Mouse (Mus musculus) bone marrow macrophage, adult 2 months (primary cell): ENCODE measurements at regions not wholly inside any gene's neighbourhood (a gene's known extent, or its start where the extent isn't known, plus 50 kb on each side); places are given as distances from the start of the nearest gene placed in this dataset.

ENCODE experiments used
- H3K27ac ChIP-seq: 2 replicates; pipeline ENCODE4 v1.5.1; 2012; ENCODE audit warnings: low read depth, low read length; ENCODE audit not compliant: insufficient read depth
- H3K4me1 ChIP-seq: 2 replicates; pipeline ENCODE4 v1.6.1; 2012; ENCODE audit warnings: low read length; ENCODE audit not compliant: control insufficient read depth, insufficient read depth
- H3K4me3 ChIP-seq: 2 replicates; pipeline ENCODE4 v1.5.1; 2012; ENCODE audit warnings: mild to moderate bottlenecking, low read length, moderate library complexity; ENCODE audit not compliant: insufficient read depth
- CTCF ChIP-seq: IDR thresholded peaks from 2 replicates; pipeline ENCODE4 v1.5.1; 2012; ENCODE audit warnings: low read depth, mild to moderate bottlenecking, low read length, moderate library complexity
- POLR2A ChIP-seq: IDR thresholded peaks from 2 replicates; pipeline ENCODE4 v1.6.1; 2012; ENCODE audit warnings: mild to moderate bottlenecking, low read depth, low read length, borderline replicate concordance

- Histone ChIP-seq H3K4me1 (no peaks in the 10 kb centered on the region), H3K27ac (no peak overlapping the region), H3K4me3 (no peak overlapping the region)
- TF ChIP-seq CTCF, result no peak
- no peak for TF ChIP-seq POLR2A
Observed at GRCm38 (mm10) chr14:103458340-103458739, 54.8 kb upstream of the Scel start.

- no peak overlapping the region for H3K4me3 ChIP-seq
- TF ChIP-seq CTCF (no peak), POLR2A (no peak)
- H3K27ac ChIP-seq, result no peak overlapping the region
- no peaks in the 10 kb centered on the region for H3K4me1 ChIP-seq
Observed at GRCm38 (mm10) chr14:103456106-103456505, 57.0 kb upstream of the Scel start.

DNA sequence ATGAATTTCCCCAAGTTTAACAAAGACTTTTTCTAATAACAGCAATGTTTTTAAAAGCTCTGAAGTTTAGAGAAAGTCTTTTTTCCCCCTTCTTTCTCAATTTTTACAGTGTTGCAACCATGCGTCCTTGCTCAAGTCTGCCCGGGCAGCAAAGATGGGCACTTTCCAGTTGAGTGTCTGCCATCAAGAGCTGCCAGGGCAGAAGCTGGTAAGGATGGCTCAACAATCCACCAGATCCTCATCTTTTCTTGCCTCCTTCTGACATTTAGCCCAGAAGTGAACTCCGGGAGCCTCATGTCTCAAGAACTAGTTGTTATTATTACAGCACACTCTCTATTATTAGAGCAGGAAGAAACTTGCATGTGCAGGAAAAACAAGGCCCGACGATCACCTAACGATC is 62.4 kb upstream of the Scel start:
- TF ChIP-seq CTCF (no peak), POLR2A (no peak)
- Histone ChIP-seq H3K4me1 (no peaks in the 10 kb centered on the region), H3K4me3 (no peak overlapping the region), H3K27ac (no peak overlapping the region)

- no peaks in the 10 kb centered on the region for H3K4me1 ChIP-seq
- H3K27ac ChIP-seq, result no peak overlapping the region
- TF ChIP-seq CTCF (no peak), POLR2A (no peak)
- H3K4me3 ChIP-seq, result no peak overlapping the region
Observed at GRCm38 (mm10) chr14:103449447-103449846, 63.7 kb upstream of the Scel start.

- Histone ChIP-seq H3K27ac (no peak overlapping the region), H3K4me1 (no peaks in the 10 kb centered on the region), H3K4me3 (no peak overlapping the region)
- TF ChIP-seq CTCF (no peak), POLR2A (no peak)
Observed at GRCm38 (mm10) chr14:103449033-103449432, 64.1 kb upstream of the Scel start.

GRCm38 (mm10) chr14:103446671-103447070 is 66.5 kb upstream of the Scel start:
- no peak for TF ChIP-seq POLR2A
- TF ChIP-seq CTCF, result no peak

DNA sequence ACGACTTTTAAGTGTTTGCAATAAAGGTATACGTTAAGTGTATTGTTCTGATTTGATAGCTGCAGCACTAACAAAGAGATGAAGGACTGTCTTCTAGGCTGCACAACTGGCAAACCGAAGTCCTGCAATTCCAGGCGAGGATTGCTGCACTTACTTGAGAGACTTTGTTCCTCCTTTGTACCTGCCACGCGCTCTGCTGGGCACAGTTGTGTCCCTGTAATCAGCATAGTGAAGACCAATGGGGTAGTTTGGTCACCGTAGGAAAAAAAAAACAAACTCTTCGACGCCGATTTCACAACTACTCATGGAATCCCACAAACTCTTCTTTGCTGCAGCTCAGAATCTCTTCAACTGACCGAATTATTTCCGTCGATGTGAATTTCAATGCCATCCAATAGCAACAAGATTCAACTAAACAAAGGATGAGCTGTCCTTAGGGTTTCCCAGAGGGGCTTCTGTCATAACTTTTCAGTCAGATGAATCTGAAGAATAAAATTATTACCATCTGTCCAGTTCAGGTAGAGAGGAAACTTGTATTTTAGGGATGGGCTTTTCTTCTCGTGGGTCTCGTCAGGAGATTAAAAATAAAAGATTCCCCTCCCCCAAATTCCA is 71.6 kb upstream of the Scel start:
- no peak for TF ChIP-seq CTCF
- Histone ChIP-seq H3K4me1 (peaks cover 9% of the 10 kb centered on the region), H3K4me3 (no peak overlapping the region), H3K27ac (no peak overlapping the region)

More at GRCm38 (mm10) chr14:103446671-103447070, 66.5 kb upstream of the Scel start:
- Histone ChIP-seq H3K27ac (no peak overlapping the region), H3K4me3 (no peak overlapping the region), H3K4me1 (no peaks in the 10 kb centered on the region)

DNA sequence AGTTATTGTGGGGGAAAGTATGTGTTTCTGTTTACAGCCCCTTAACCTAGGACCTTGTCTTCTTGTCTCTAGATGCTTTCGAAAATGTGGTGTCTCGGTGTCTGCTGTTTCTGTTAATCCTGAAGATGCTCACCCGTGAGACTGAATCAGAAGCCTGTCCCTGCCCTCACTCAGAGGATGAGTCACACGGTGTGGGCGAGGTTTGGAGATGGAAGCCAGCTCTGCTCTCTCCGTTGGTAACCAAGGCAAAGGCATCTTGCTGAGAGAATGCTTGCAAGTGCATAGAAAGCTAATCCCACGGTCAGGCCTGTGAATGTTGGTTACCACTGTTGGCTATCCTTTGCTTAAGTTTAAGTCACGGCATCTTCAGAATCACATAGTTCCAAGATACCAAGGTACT is 72.9 kb upstream of the Scel start:
- H3K27ac ChIP-seq, result no peak overlapping the region
- peaks cover 9% of the 10 kb centered on the region for H3K4me1 ChIP-seq
- no peak overlapping the region for H3K4me3 ChIP-seq
- no peak for TF ChIP-seq CTCF
- TF ChIP-seq POLR2A, result no peak

GRCm38 (mm10) chr14:103434218-103434617 is 78.9 kb upstream of the Scel start:
- no peak overlapping the region for H3K4me3 ChIP-seq
- peak overlapping the region; percentile 65 for H3K27ac ChIP-seq
- peaks cover 16% of the 10 kb centered on the region for H3K4me1 ChIP-seq
- TF ChIP-seq CTCF, result no peak
- no peak for TF ChIP-seq POLR2A

- TF ChIP-seq CTCF, result no peak
- TF ChIP-seq POLR2A, result no peak
- Histone ChIP-seq H3K4me3 (no peak overlapping the region), H3K27ac (peak overlapping the region; percentile 59)
Observed at GRCm38 (mm10) chr14:103433106-103433505, 80.0 kb upstream of the Scel start.

GRCm38 (mm10) chr14:103427873-103428272 is 81.3 kb upstream of the Mycbp2 start:
- peaks cover 3% of the 10 kb centered on the region; the same call in 1 of the 2 replicates for H3K4me1 ChIP-seq
- no peak overlapping the region for H3K27ac ChIP-seq
- H3K4me3 ChIP-seq, result no peak overlapping the region
- no peak for TF ChIP-seq POLR2A
- TF ChIP-seq CTCF, result no peak

More at GRCm38 (mm10) chr14:103433106-103433505, 80.0 kb upstream of the Scel start:
- peaks cover 16% of the 10 kb centered on the region for H3K4me1 ChIP-seq
